14 mouse cellular contexts compared by ENCODE assay signal in the genomic region with DNA sequence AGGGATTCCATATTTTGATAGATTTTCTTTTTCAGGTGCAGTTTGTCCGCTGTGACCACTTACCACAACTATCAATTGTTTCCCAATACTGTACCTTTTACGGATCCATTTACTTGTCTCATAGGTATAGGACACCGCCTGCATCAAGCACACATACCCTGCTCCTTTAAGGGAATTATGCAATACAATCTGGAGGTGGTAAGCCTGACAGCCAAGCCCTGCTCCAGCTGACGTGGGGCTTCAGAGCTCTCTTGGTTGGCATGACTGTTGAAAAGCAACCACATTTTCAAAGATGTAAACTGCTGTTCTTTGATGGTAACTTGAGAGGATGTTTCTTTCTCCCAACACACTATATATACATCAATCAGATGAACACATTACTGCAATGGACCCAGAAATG.
"Had no signal": no experiment of that assay in that cellular context is flagged by ENCODE, and none has a peak within 500 bp of the region (broad histone marks: within the 10 kb centered on the region; RNA-seq: fewer than 3 reads in every experiment).

No protein-coding gene starts in this region.

- H3K9me3 ChIP-seq: midbrain, embryonic 12.5 days; neural tube, embryonic 12.5 days; stomach, embryonic 15.5 days had no signal

- H3K36me3 ChIP-seq: midbrain, embryonic 12.5 days; neural tube, embryonic 12.5 days; stomach, embryonic 15.5 days had no signal

- ATAC-seq: midbrain, embryonic 16.5 days had no signal

- H3K4me1 ChIP-seq: midbrain, embryonic 12.5 days; neural tube, embryonic 12.5 days; stomach, embryonic 15.5 days had no signal

- H3K4me3 ChIP-seq: midbrain, embryonic 12.5 days; neural tube, embryonic 12.5 days; stomach, embryonic 15.5 days had no signal

- H3K27me3 ChIP-seq: midbrain, embryonic 12.5 days; neural tube, embryonic 12.5 days; stomach, embryonic 15.5 days had no signal

- H3K27ac ChIP-seq: midbrain, embryonic 12.5 days; neural tube, embryonic 12.5 days; stomach, embryonic 15.5 days; stomach, postnatal 0 days had no signal

- DNase-seq: lung, adult 18-20 months; lung, embryonic 14.5 days; lung, postnatal 10 days; lung, postnatal 4 days; midbrain, embryonic 14.5 days; right cerebral cortex, postnatal 14 days; thymus, adult 2 months; thymus, postnatal 25 days; thymus, postnatal 4 days had no signal
